Mouse (Mus musculus) testis, adult 2 months (tissue): ENCODE results near the gene Agtr1a. TPM values are rescaled to one million over a fixed set of nuclear protein-coding genes. Genes with fewer than 3 reads are reported as not detected.

Experiments used
- H3K27ac ChIP-seq: fragments of 200-500 bp; 2 replicates; pipeline ENCODE4 v1.5.1; 2012; ENCODE audit warnings: low read depth, low read length; ENCODE audit not compliant: control insufficient read depth, insufficient read depth
- H3K27me3 ChIP-seq: fragments of 200-500 bp; 2 replicates; pipeline ENCODE4 v1.6.1; 2012; ENCODE audit warnings: mild to moderate bottlenecking, low read length, moderate library complexity; ENCODE audit not compliant: control insufficient read depth, insufficient read depth
- H3K36me3 ChIP-seq: fragments of 200-500 bp; 2 replicates; pipeline ENCODE4 v1.6.1; 2012; ENCODE audit warnings: mild to moderate bottlenecking, low read length; ENCODE audit not compliant: control insufficient read depth, insufficient read depth
- H3K4me1 ChIP-seq: fragments of 200-500 bp; 2 replicates; pipeline ENCODE4 v1.6.1; 2012; ENCODE audit warnings: low read length; ENCODE audit not compliant: control insufficient read depth, insufficient read depth
- H3K4me3 ChIP-seq: fragments of 200-500 bp; 2 replicates; pipeline ENCODE4 v1.5.1; 2012; ENCODE audit warnings: low read depth, mild to moderate bottlenecking, low read length, moderate library complexity, mixed read lengths; ENCODE audit not compliant: control insufficient read depth
- CTCF ChIP-seq: fragments of 200-500 bp; IDR thresholded peaks from 2 replicates; pipeline ENCODE4 v1.5.1; 2012; ENCODE audit warnings: low read depth, mild to moderate bottlenecking, inconsistent platforms, low read length, moderate library complexity; ENCODE audit not compliant: control insufficient read depth, insufficient read depth, insufficient replicate concordance
- POLR2A ChIP-seq: fragments of 200-500 bp; IDR thresholded peaks from 2 replicates; pipeline ENCODE4 v1.6.1; 2012; ENCODE audit warnings: low read depth, mild to moderate bottlenecking, inconsistent platforms, low read length, moderate library complexity; ENCODE audit not compliant: control insufficient read depth
- polyA plus RNA-seq: library from polyadenylated mRNA; depleted of rRNA; stranded (reverse); fragments of >200 nt; gene quantifications from 2 replicates; pipeline ENCODE4 v1.2.3, GENCODE M21; 2012; rRNA removed

The Agtr1a gene
- polyA plus RNA-seq, 1 experiment: 31.6 TPM

GRCm38 (mm10) chr13:30396431-30396830 is 60.2 kb downstream of the Agtr1a start:
- H3K4me1 ChIP-seq: peaks cover 2% of the 10 kb centered on the region
- no peaks in the 10 kb centered on the region for H3K36me3 ChIP-seq
- no peak overlapping the region for H3K27ac ChIP-seq
- no peaks in the 10 kb centered on the region for H3K27me3 ChIP-seq
- no peak for TF ChIP-seq POLR2A
- no peak for TF ChIP-seq CTCF
- H3K4me3 ChIP-seq: no peak overlapping the region

- H3K27ac ChIP-seq: no peak overlapping the region
- H3K36me3 ChIP-seq: no peaks in the 10 kb centered on the region
- H3K4me3 ChIP-seq: no peak overlapping the region
- no peaks in the 10 kb centered on the region for H3K27me3 ChIP-seq
- TF ChIP-seq POLR2A: no peak
- TF ChIP-seq CTCF: no peak
- H3K4me1 ChIP-seq: peaks cover 2% of the 10 kb centered on the region
Observed at GRCm38 (mm10) chr13:30398852-30399251, 62.6 kb downstream of the Agtr1a start.

- TF ChIP-seq POLR2A: no peak
- TF ChIP-seq CTCF: no peak
- Histone ChIP-seq H3K36me3 (no peaks in the 10 kb centered on the region), H3K27me3 (no peaks in the 10 kb centered on the region), H3K27ac (no peak overlapping the region), H3K4me3 (no peak overlapping the region), H3K4me1 (peaks cover 2% of the 10 kb centered on the region)
Observed at GRCm38 (mm10) chr13:30400621-30401020, 64.4 kb downstream of the Agtr1a start.

GRCm38 (mm10) chr13:30403874-30404273 is 67.6 kb downstream of the Agtr1a start:
- no peaks in the 10 kb centered on the region for H3K27me3 ChIP-seq
- no peak overlapping the region for H3K27ac ChIP-seq
- peaks cover 2% of the 10 kb centered on the region for H3K4me1 ChIP-seq
- H3K36me3 ChIP-seq: no peaks in the 10 kb centered on the region
- no peak overlapping the region for H3K4me3 ChIP-seq
- no peak for TF ChIP-seq POLR2A
- TF ChIP-seq CTCF: no peak

- Histone ChIP-seq H3K36me3 (no peaks in the 10 kb centered on the region), H3K27me3 (no peaks in the 10 kb centered on the region), H3K4me3 (no peak overlapping the region), H3K4me1 (no peaks in the 10 kb centered on the region), H3K27ac (no peak overlapping the region)
- TF ChIP-seq CTCF (no peak), POLR2A (no peak)
Observed at GRCm38 (mm10) chr13:30418611-30419010, 82.4 kb downstream of the Agtr1a start.

GRCm38 (mm10) chr13:30427008-30427407 is 90.8 kb downstream of the Agtr1a start:
- TF ChIP-seq POLR2A (no peak), CTCF (no peak)

GRCm38 (mm10) chr13:30427436-30427835 is 91.2 kb downstream of the Agtr1a start:
- no peaks in the 10 kb centered on the region for H3K36me3 ChIP-seq
- no peak overlapping the region for H3K27ac ChIP-seq
- no peaks in the 10 kb centered on the region for H3K4me1 ChIP-seq
- H3K27me3 ChIP-seq: no peaks in the 10 kb centered on the region
- TF ChIP-seq CTCF (no peak), POLR2A (no peak)
- no peak overlapping the region for H3K4me3 ChIP-seq

More at GRCm38 (mm10) chr13:30427008-30427407, 90.8 kb downstream of the Agtr1a start:
- Histone ChIP-seq H3K27me3 (no peaks in the 10 kb centered on the region), H3K4me3 (no peak overlapping the region), H3K4me1 (no peaks in the 10 kb centered on the region), H3K27ac (no peak overlapping the region), H3K36me3 (no peaks in the 10 kb centered on the region)

Other genes starting within 250 kb of the Agtr1a start
- gene Mboat1, start 200.0 kb upstream of the Agtr1a start, polyA plus RNA-seq: 0.44 and 1.9 TPM in 2 replicates
- gene Uqcrfs1, start 208.9 kb downstream of the Agtr1a start, polyA plus RNA-seq: 72.9 and 74.6 TPM in 2 replicates